Mouse (Mus musculus): ENCODE data around the gene Hoxa1.

Hoxa1 gene

DNA sequence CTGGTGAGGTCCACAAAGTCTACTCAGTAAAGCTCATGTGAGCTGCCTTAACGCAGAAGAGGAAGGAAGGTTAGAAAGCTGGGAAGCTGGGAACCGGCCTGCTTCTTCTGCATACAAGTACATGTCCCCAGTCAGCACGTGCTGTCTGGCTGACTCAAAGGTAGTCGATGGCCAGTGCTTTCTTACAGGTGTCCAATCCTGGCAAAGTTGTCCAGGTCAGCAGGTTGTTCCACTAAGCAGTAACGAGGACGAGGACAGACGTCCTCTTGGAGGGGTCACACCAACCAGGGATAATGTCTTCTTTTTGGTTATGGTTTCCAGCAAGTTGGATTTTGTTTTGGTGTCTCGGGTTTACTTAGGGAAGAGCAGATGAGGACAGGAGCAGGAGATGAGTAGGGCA, 31.8 kb upstream of the Hoxa1 start:
- no peak for DNase-seq (ENCODE audit: low read depth, low spot score)

GRCm38 (mm10) chr6:52189172-52189591, 31.1 kb upstream of the Hoxa1 start:
- DNase-seq (ENCODE audit: low read depth, low spot score), result no peak

DNA sequence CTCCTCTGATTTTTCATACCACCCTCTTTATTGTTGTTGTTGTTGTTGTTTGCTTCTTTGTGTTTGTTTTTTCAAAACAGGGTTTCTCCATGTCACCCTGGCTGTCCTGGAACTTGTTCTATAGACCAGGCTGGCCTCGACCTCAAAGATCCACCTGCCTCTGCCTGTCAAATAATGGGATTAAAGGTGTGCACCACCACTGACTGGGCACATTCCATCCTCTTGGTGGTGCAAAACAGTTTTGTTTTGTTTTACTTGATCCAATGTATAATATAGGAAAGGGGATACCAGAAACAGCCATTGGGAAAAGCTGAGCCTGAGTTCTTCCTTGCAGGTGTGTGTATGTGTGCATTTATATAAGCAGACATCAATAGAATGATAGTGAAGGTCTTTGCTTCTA, 28.4 kb upstream of the Hoxa1 start:
- no peak for DNase-seq (ENCODE audit: low read depth, low spot score)

DNA sequence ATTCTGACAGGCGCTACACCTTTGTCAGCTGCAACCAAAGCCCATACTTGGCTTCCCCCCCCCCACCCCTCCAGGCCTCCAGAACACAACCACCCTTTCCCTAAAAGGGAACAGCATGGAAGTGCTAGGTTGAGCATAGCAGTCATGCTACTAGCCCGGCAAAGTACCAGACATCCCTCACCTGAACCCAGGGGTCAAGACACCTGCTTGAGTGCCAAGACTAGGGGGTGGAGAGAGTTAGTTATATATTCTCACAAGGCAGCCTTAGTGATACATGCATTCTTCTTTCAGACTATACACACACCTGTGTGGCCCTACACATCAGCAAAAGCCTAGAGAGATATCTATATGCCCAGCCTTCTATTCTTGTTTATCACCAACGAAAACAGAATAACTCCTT, 27.7 kb upstream of the Hoxa1 start:
- no peak for DNase-seq (ENCODE audit: low read depth, low spot score)

DNA sequence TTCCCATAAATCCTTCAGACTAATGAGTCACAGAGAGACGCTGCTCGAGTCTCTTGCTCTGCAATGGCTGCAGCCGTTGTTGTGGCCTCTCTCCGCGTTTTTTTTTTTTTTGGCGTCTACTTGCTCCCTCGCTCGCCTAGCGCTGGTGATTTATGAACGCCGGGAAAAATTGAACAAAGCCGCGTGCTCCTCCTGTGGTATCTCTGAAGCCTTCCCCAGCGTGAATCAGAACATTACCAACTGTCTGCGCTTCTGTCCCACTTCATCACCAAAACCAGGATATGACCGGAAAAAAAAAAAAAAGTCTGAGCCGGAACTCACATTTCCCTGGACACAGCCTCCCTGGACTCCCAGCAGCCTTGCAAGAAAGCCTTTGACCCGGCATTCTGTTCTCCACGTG, 27.1 kb upstream of the Hoxa1 start:
- DNase-seq (ENCODE audit: low read depth, low spot score), result no peak

DNA sequence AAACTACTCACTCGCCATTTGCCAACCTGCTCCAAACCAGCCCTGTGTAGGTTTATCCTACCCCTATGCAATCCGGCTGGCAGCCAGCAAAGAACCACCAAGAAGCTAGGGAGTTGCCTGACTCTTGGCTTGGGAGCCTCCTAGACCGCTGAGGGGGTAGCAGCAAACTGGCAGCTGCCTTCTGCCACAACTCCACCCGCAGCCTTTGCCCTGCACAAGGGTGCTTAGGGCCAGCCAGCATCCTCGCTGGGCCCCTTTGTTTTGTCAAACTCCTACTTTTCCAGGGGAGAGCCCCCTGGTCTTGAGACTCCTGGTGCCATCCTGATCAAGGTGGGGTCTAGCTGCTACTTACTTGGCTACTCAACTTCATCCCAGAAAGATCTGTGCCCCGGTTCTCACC, 26.6 kb upstream of the Hoxa1 start:
- DNase-seq (ENCODE audit: low read depth, low spot score), result no peak

DNA sequence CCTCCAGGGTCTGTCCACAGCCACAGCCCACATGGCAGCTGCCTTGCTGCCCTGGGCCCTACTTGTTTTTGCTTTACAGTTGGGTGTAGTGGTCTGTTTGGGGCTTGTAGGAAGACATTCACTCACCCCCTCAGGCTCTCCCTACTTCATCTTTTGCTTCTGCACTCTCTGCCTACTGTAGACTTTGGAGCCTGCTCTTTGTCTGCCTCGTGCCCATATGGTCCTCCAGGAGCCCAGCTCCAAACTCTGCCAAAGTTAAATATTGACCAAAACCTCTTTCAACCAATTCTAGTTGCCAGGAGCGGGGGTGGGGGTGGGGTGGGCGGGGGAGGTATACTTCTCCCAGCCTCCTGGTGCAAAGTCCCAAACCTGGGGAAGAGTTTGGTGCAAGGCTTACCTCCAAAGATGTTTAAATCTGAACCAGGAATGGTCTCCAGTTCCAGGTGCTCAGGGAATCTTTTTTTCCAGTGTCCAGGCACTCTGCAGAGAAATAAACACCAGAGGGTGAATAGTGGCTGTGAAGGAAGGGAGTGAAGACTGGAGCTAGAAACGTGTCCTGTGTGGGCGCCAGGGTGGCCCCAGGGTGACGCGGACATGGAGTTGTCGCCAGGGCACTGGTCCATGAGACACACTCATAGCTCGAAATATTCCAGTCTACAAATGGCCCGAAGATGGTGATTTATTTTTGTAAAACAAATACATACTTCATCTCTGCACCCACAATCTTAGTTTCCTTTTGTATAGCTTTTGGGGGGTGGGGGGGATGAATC, 25.4 kb upstream of the Hoxa1 start:
- DNase-seq (ENCODE audit: low read depth, low spot score), result no peak

DNA sequence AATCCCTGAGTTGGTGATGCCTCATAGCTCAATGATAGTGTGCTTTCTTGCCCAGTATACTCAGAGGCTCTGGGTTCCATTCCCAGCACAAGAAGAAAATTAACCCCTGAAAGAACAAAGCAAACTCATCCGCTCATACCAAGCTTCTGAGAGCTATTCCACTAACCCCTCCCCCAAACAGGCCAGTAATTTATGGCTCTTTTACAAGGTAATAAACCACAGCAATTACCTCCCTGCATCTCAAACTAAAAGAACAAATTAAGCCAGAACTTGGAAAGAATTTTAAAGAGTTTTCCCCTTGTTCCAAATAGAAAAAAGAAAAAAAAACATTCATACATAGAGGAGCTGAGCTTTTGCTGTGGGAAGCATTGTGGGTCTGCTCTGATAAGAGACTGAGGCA, 24.7 kb upstream of the Hoxa1 start:
- no peak for DNase-seq (ENCODE audit: low read depth, low spot score)

DNA sequence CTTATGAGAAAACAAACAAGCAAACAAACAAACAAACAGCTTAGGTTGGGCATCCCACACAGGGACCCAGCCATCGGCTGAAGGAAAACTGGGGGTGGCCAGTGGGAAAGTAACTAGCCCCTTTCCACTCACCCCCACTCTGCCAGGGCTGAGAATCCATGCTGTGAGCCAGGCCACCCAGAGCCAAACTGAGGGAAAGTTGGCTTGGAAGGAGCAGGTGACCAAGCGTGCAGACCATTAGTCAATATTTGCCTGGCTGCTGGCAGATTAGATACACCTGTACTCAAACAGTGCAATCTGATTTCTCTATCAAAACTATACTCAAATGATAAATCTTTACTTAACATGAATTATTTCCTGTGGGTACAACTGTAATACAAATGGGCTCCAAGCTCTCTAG, 23.9 kb upstream of the Hoxa1 start:
- no peak for DNase-seq (ENCODE audit: low read depth, low spot score)

DNA sequence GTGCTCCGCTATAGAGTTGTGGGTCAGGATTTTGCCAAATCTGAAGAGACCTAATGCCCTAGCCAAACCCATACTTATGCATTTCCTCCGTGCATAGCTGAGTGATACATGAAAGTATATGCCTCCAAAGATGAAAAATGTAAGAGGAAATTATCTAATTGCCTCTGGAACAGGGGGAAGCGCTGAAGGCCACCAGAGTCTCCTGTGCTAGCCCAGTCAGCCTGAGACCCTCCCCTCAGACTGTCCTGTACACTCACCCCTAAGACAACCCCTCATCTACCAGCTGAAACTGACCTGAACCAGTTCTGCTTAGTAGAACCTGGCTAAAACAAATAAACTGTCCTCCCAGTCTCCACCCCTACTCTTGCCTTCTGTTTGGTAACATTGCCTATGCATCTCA, 22.6 kb upstream of the Hoxa1 start:
- DNase-seq (ENCODE audit: low read depth, low spot score), result peak; percentile 73

- no peak for DNase-seq (ENCODE audit: low read depth, low spot score)
Observed at GRCm38 (mm10) chr6:52180213-52180710, 22.1 kb upstream of the Hoxa1 start.

DNA sequence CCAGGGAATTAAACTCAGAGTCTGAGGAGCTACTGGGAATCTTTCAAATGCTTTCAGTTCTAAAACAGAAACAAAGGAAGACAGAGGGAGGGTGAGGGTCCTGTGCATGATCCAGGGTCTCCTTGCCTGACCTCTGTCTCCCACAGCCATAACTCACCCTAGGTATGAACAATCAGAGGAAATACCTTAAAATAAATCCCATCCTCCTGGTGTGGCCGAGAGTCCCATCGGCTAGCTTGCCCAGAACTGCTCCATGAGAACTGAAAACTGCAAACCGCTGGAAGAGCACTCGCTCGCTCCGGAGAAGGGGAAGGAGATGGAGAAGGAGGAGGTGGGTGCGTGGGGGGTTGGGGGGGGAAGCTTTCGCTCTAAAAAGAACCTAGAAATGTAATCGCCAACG, 21.6 kb upstream of the Hoxa1 start:
- no peak for DNase-seq (ENCODE audit: low read depth, low spot score)

GRCm38 (mm10) chr6:52178918-52179665, 21.0 kb upstream of the Hoxa1 start:
- DNase-seq (ENCODE audit: low read depth, low spot score), result no peak

- no peak for DNase-seq (ENCODE audit: low read depth, low spot score)
Observed at GRCm38 (mm10) chr6:52177806-52178205, 19.7 kb upstream of the Hoxa1 start.

DNA sequence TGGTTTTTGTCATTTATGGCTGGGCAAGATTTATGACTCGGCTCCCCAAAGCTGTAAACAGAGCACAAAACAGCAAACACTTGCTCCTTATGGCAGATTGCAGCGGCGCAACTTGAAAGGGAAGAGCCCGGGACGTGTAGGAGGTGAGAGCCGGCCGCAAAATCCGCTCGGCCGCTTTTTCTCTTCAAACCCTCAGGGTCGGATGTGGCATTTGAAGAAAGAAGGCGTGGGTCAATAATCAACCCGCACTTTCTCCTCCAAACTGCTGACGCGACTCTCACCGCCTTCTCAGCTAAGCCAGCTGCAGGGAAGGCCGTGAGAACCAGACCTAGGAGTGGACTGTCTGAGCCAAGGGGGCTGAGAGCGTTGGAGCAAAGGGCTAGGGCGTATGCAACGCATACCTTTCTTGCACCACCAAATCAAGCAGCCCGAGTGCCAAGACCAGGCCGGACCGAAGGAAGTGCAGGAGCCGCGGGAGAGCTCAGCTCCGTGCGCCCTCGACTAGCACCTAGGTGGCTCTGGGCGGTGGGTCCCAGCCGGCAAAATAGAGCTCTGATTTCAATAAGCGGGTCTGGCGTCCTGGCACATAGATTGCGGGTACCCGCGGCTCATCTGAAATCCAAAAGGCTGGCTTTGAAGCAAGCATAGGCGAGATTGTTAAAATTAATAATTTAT, 19.1 kb upstream of the Hoxa1 start, which contains the start of gene 5730596B20Rik:
TSS of gene 5730596B20Rik (plus strand) at position 438 of the 675 bp plus-strand sequence.
- DNase-seq (ENCODE audit: low read depth, low spot score), result peak; percentile 79

DNA sequence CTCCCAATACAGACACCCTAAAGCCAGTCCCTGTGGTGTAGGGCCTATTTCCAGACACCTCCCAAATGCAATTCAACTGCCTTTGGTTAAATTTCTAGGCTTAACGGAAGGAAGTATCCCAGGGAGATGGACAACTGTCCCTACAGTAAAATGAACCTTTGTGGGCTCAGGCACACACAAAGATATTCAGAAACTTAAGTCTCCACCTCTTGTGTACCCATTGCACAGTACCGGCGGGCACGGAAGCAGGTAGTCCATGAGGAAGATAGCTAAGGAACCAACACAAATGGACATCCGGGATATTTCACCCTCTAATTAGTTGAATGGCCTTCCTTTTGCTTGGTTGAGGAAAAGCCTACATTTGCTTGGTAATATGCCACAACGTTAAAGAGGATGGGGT, 18.3 kb upstream of the Hoxa1 start:
- no peak for DNase-seq (ENCODE audit: low read depth, low spot score)

DNA sequence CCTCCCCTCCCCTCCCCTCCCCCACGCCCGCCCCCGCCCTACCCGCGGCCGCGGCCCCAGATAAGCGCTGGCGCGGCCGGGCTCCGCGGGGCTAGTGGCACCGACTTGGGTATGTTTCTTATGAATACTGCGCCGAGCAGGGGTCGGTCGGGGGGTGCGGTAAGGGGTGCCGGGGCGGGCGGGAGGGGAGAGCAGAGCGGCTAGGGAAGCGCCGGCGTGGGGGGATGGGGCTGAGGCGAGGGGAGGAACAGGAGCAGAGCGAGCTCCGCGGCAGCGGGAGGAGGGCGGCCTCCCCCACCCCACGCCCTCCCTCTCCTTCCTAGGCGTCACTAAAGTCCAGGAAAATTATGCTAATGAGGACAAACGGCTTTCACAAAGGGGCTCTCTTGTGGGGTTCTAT, 17.7 kb upstream of the Hoxa1 start:
- peak; percentile 70 for DNase-seq (ENCODE audit: low read depth, low spot score)

GRCm38 (mm10) chr6:52174968-52175751, 17.0 kb upstream of the Hoxa1 start:
- DNase-seq (ENCODE audit: low read depth, low spot score), result peak; percentile 89

- no peak for DNase-seq (ENCODE audit: low read depth, low spot score)
Observed at GRCm38 (mm10) chr6:52173648-52174047, 15.5 kb upstream of the Hoxa1 start.

- peak; percentile 99 for DNase-seq (ENCODE audit: low read depth, low spot score)
Observed at GRCm38 (mm10) chr6:52172501-52172900, 14.4 kb upstream of the Hoxa1 start.

GRCm38 (mm10) chr6:52171938-52172337, 13.8 kb upstream of the Hoxa1 start:
- DNase-seq (ENCODE audit: low read depth, low spot score), result no peak

GRCm38 (mm10) chr6:52171331-52171730, 13.2 kb upstream of the Hoxa1 start:
- DNase-seq (ENCODE audit: low read depth, low spot score), result no peak
